Mouse (Mus musculus) spleen, adult 2 months (tissue): ENCODE results near the gene BC052040.

Source experiments
- CTCF ChIP-seq: fragments of 200-500 bp; IDR thresholded peaks from 2 replicates; pipeline ENCODE4 v1.5.1; 2011; ENCODE audit warnings: mild to moderate bottlenecking, inconsistent platforms; ENCODE audit not compliant: insufficient read depth, insufficient read length, insufficient replicate concordance; ENCODE audit errors: extremely low read depth
- POLR2A ChIP-seq: fragments of 200-500 bp; IDR thresholded peaks from 2 replicates; pipeline ENCODE4 v1.6.1; 2011; ENCODE audit warnings: low read depth, low read length, inconsistent platforms

- TF ChIP-seq CTCF (no peak), POLR2A (no peak)
These were observed 194.1 kb downstream of the BC052040 start for GRCm38 (mm10) chr2:115775488-115776217.
